In genomic region chr6:52313391-52314303, GRCm38 (mm10) we compare ENCODE assay signal across 10 mouse cellular contexts. TPM values are rescaled to one million over a fixed set of nuclear protein-coding genes. Genes with fewer than 3 reads are reported as not detected.
DNase-seq lines count a peak whose midpoint lies in the region; ATAC-seq and TF ChIP-seq lines count a peak whose summit lies in the region.
"Had no signal": no experiment of that assay in that cellular context is flagged by ENCODE, and none has a peak within 500 bp of the region (broad histone marks: within the 10 kb centered on the region; RNA-seq: fewer than 3 reads in every experiment).

Gene Evx1, plus strand, starts transcription at chr6:52313498.

- H3K4me2 ChIP-seq in kidney, postnatal 0 days (ENCODE audit: low read length), result peak within 1 kb of the TSS; percentile 9; the same call in 1 of the 2 replicates
- peak within 1 kb of the TSS; percentile 26; the same call in 1 of the 2 replicates for H3K4me2 ChIP-seq in embryonic facial prominence, embryonic 13.5 days
- peak within 1 kb of the TSS; percentile 31 for H3K4me2 ChIP-seq in neural tube, embryonic 12.5 days (replicated peaks)

- under 1% methylated on average over 56 of the region's 59 CpGs for WGBS in kidney, postnatal 0 days
- WGBS in embryonic facial prominence, embryonic 13.5 days, result under 1% methylated on average over 59 of the region's 59 CpGs
- under 1% methylated on average over 58 of the region's 59 CpGs for WGBS in neural tube, embryonic 12.5 days

- H3K36me3 ChIP-seq in kidney, postnatal 0 days (ENCODE audit: insufficient read depth, low read length), result no peaks in the 10 kb centered on the region
- H3K36me3 ChIP-seq in embryonic facial prominence, embryonic 13.5 days, result no peaks in the 10 kb centered on the region
- H3K36me3 ChIP-seq in neural tube, embryonic 12.5 days, result no peaks in the 10 kb centered on the region

- intact Hi-C loops in left cerebral cortex, postnatal 36 days (cut with DNase I), result loop anchor here (5.0 to 10.0 kb wide), 2 partner anchors 49 to 306 kb away; partner anchors contain the start of gene Hoxa13

- peaks cover 89% of the 10 kb centered on the region for H3K27me3 ChIP-seq in kidney, postnatal 0 days (ENCODE audit: insufficient read depth, low read length)
- peaks cover 99% of the 10 kb centered on the region for H3K27me3 ChIP-seq in embryonic facial prominence, embryonic 13.5 days
- H3K27me3 ChIP-seq in neural tube, embryonic 12.5 days (replicated peaks), result peaks cover 96% of the 10 kb centered on the region

- H3K27ac ChIP-seq in kidney, postnatal 0 days, result no peak within 1 kb of the TSS
- no peak within 1 kb of the TSS for H3K27ac ChIP-seq in embryonic facial prominence, embryonic 13.5 days
- no peak within 1 kb of the TSS for H3K27ac ChIP-seq in neural tube, embryonic 12.5 days

- no peaks in the 10 kb centered on the region for H3K9me3 ChIP-seq in kidney, postnatal 0 days (replicated peaks; ENCODE audit: low read length)
- no peaks in the 10 kb centered on the region for H3K9me3 ChIP-seq in embryonic facial prominence, embryonic 13.5 days
- no peaks in the 10 kb centered on the region for H3K9me3 ChIP-seq in neural tube, embryonic 12.5 days

- H3K9ac ChIP-seq in kidney, postnatal 0 days (ENCODE audit: low read depth, low read length), result no peak within 1 kb of the TSS
- no peak within 1 kb of the TSS for H3K9ac ChIP-seq in embryonic facial prominence, embryonic 13.5 days
- H3K9ac ChIP-seq in neural tube, embryonic 12.5 days, result 0 out of 2 replicates have a peak within 1 kb of the TSS, but pooled peaks have one; percentile 17

- ATAC-seq in kidney, postnatal 0 days (replicated peaks; ENCODE audit: low FRiP score, low read depth), result no peak
- ATAC-seq in embryonic facial prominence, embryonic 13.5 days (ENCODE audit: insufficient number of reproducible peaks, insufficient read depth, low FRiP score, low TSS enrichment, low read depth), result no peak
- ATAC-seq in neural tube, embryonic 12.5 days (ENCODE audit: low FRiP score, low read depth), result no peak

- H3K4me1 ChIP-seq in kidney, postnatal 0 days (replicated peaks; ENCODE audit: insufficient read depth, low read length), result peaks cover 11% of the 10 kb centered on the region
- peaks cover 25% of the 10 kb centered on the region for H3K4me1 ChIP-seq in embryonic facial prominence, embryonic 13.5 days
- peaks cover 19% of the 10 kb centered on the region for H3K4me1 ChIP-seq in neural tube, embryonic 12.5 days

- no peak within 1 kb of the TSS; the same call in 1 of the 2 replicates for H3K4me3 ChIP-seq in kidney, postnatal 0 days (replicated peaks; ENCODE audit: low read depth, low read length)
- H3K4me3 ChIP-seq in embryonic facial prominence, embryonic 13.5 days, result peak within 1 kb of the TSS; percentile 20
- H3K4me3 ChIP-seq in neural tube, embryonic 12.5 days, result peak within 1 kb of the TSS; percentile 21; the same call in 1 of the 2 replicates

- DNase-seq in kidney, postnatal 0 days (ENCODE audit: low spot score), result no peak
- no peak for DNase-seq in kidney, postnatal 14 days
- peak; percentile 15 for DNase-seq in induced T-regulatory cell, adult 2 months (ENCODE audit: low read depth)
- no peak for DNase-seq in ovary, postnatal 36 days (ENCODE audit: low spot score)
- DNase-seq in left cerebral cortex, postnatal 36 days (ENCODE audit: low spot score in 2 of 2), result no peak
- DNase-seq: gastrocnemius, postnatal 25 days; spleen, adult 18-20 months had no signal

- no peak for TF ChIP-seq CTCF in kidney, postnatal 0 days (IDR thresholded peaks at IDR 0.05; ENCODE audit: low read depth)

RNA-seq across cellular contexts. Expression of gene Evx1, which starts in this region (rescaled TPM):
- polyA plus RNA-seq in kidney, postnatal 0 days (2015; fragmentation: Nextera tagmentation; extraction: Ambion mirVana), result not detected in 2 replicates
- polyA plus RNA-seq in embryonic facial prominence, embryonic 13.5 days (2015; fragmentation: Nextera tagmentation; extraction: Ambion mirVana), result not detected in 2 replicates
- polyA plus RNA-seq in neural tube, embryonic 12.5 days (2016; fragmentation: Nextera tagmentation; extraction: Ambion mirVana), result 4.1 and 4.5 TPM in 2 replicates
- total RNA-seq in left cerebral cortex, postnatal 36 days (2021), result not detected
- total RNA-seq: gastrocnemius, postnatal 25 days had no signal
- polyA plus RNA-seq: liver, embryonic 16.5 days had no signal
